Mouse (Mus musculus) cerebellum, postnatal 36 days (tissue): Measurements from ENCODE around the gene Chchd10.
A peak's percentile ranks its signal among the peaks of the same experiment; 100 is the strongest.

Experiments used
- DNase-seq, 2 experiments: peaks; one replicate each; pipeline ENCODE4 v3.0.0; 2021 to 2022; ENCODE audit warnings: mixed read lengths in 2 of 2

Gene Chchd10

DNA sequence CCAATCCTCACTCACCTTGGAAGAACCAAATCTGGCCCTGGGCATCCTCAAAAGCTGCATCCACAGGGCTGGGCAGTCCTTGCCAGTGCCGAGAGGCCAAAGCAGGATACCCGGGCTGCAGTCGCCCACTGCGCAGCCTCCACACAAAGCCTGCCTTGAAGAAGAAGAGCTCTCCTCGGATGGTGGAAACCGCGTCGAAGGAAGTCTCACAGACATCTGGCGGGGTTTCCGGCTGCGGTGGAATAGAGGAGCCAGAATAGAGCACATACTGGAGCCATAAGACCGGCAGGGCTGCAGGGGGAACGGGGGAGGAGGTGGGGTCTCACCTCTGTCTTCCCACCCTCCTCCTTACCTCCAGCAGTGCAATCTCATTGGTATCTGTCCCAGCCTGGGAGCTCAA lies 6.5 kb upstream of the Chchd10 start:
- no peak for DNase-seq

DNA sequence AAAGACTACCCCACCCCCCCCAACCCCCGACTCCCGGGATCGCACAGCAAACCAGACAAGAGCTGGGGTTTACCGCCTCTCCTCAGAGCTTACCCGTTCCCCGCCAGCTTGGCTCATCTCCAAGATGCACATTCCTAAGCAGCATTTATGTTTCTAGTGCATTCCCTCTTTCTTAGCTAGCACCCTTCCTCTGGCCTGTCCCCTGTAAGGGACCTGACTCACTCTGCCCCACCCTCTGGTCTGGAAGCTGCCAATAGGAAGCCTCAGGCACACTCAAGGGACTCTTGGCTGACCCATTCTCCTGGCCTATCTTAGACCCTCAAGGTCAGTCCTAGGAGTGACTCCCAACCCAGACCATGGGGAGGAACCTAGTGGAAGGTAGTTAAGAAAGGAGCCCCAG lies 2.6 kb upstream of the Chchd10 start:
- no peak for DNase-seq

DNA sequence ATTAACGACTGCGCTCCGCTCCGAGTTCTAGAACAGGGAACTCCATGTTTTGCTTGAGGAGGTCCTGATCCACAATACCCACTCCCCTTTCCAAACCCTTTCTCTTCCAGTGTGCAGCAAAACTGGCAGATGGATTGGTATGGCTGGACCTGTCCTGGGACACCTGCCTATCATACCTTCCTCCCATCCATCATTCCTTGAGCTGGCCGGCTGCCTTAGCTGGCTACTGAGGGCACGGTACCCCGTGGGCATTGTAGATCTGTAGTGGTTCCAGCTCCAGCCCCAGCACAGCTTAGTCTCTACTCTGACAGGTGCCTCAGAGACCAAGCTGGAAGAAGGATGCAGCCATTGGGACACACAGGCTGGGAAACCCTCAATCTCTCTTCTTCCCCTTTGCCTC lies 1.6 kb upstream of the Chchd10 start:
- DNase-seq, result no peak

DNA sequence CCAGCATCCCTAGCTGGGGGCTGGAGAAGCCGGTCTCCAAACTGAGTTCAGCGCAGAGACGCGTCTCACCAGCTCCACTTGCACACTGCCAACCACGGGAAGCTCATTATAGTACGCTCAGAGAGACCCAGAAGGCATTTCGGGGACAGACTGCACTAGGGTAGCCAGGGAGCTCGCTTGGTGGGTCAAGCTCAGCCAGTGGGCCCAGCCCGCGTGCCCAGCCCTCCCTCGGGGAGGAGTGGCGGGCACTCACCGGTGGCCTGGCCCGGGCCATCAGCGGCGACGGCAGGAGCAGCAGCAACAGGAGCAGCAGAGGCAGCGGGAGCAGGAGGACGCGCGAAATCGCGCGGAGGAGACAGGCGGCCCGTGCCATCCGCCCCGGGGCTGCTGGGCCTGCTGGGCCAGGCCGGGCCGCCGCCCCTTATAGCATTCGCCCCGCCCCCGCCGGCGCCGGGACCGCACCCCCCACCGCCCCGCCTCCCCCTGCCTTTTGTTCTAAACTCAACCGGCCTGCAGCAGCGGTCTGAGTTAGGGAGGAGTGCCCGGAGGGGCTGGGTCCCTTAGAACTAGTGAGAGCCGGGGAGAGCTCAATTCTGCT lies 750 bp upstream of the Chchd10 start:
- DNase-seq, result peak; percentile 29 to 36

DNA sequence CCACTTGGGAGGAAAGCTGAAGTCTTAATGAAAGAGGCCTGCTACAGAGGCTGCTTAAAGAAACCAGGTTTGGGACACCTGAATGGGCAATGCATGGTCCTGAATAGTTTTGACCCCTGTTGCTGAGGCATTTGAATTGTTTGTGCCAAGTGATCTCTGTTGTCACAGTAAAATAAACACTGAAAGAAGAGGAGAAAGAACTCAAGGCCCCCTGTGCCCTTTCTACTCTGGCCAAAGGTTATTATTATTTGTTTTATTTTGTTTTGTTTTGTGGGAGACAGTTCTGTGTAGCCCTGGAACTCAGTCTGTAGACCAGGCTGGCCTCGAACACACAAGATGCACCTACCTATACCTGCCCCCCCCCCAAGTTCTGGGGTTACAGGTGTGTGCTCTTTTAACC lies 2.1 kb downstream of the Chchd10 start:
- no peak for DNase-seq

DNA sequence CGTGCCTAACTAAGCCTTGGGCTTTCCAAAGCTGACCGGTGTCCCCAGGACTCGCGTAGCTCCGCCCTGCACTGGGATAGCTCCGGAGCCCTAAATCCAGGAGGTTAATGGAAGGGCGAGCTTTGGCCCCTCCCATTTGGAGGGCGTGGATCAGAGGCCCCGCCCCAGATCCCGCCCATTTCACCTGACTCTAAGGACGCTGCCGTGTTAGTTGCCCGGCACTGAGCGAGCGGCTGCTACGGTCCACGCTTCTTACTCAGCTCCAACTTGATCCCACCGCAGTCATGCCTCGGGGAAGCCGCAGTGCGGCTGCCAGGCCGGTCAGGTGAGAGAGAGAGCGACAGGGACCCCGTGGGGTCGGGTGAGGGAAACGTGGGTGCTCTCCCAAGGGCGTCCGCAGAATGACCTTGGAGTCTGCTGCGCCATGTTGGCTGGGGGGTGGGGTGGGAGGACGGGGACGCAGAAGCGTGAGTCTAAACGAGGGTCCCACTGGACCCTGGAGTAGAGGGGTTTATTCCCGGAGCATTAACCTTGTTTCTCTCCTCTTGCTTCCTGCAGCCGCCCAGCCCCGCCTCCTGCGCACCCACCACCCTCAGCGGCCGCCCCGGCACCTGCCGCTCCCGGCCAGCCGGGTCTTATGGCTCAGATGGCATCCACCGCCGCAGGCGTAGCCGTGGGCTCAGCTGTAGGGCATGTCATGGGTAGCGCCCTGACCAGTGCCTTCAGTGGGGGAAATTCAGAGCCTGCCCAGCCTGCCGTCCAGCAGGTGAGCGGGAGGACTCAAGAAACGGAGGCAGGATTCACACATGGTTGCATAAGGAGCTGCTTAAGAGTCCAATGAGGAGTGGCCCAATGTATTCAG lies 3.0 kb downstream of the Chchd10 start, which contains the start of gene Mmp11:
TSS of gene Mmp11 (minus strand) at position 817 of the 862 bp plus-strand sequence.
- DNase-seq, result peak; percentile 86

DNA sequence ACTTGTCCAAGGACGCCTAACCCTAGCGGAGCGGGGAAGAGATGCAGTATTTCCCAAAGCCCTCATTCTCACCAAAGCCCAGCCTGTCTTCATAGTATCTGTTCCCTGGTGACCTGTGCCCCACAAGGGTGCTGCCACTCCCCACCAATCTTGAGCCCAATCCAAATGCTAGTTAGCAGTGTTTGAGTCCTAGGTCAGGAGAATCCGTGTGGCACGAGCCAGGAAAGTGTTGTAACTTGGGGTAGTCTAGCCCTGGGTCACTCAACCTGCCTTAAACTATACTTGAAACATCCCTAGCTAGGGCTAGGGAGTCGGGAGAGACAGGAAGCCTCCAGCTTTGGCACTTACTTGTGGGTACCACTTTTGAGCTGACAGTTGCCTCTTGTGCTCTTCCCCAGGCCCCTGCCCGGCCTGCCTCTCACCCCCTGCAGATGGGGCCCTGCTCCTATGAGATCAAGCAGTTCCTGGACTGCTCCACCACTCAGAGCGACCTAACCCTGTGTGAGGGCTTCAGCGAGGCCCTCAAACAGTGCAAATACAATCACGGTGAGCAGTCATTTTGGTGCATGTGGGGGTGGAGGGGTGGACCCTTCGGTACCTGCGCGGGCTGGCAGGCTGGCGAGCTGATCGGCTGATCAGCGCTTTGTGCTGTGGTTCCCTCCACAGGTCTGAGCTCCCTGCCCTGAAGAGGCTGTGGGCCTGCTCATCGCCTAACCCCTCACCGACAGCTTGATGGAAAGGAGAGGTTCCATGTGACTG lies 4.2 kb downstream of the Chchd10 start:
- DNase-seq, result no peak

DNA sequence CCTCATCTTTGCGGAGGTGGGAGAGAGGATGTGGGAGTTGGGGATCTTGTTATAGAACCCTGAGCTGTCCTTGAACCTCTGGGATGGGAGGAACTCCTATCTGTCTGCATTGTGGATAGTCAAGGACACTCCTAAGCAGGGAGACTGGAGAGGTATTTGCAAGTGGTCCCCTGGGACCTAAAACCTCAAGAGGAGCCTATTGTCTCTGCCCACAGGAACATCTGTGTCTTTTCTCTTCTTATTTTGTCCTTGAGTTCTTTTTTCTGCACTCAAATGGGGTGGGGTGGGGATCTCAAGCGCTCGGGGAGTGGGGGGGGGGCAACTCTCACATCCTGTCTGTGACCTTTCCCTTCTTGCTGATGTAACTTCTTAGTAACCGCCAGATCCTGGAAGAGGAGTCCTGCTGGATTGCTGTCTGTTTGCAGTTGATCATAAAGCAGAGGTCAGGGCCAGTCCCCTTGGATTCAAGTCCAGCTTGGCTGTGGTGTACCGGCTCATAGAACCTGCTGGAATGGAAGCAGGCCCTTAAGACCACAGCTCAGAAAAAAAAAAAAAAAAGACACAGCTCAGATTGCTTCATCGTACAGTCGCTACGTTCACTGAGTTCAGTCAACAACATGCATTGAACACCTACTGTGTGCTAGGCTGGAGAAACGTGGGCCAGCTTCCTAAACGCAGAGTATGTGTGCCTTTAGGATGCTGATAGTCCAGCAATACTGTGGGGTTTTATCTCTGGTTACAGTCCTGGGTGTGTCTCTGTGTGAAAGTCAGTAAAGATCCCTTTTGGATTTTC lies 5.1 kb downstream of the Chchd10 start:
- no peak for DNase-seq

DNA sequence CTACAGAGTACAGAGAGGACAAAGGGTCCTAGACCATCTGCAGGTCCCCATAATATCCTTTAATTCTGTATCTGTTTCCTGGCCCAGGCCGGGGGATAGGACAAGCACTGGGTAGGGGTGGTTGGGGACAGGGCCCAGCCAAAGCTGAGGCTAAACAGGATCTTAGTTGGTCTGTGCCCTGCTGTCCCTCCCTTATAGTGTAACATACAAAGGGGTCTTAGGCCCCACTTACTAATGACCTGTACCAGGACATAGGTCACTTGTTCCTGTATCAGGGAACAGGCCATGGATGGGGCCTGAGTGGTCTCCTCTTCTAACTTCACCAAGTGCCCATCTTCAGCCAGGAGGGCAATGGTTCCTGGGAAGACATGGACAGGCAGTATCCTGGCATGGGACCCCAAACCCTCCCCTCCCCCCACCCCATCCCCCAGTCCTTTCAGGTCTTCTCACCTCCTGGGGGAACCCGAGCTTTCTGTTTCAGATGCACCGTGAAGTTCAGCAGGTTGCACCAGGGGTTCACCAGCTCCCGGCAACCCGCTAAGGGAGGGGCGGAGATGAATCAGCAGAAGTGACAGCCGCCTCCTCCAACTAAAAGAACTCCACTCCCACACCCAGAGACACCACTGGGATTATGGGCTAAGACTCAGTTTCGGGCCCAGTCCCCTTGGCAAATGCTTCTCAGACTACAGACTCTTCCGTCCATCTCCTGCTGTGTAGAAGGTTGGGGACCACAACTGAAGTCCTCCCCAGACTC lies 6.7 kb downstream of the Chchd10 start:
- DNase-seq, result no peak

DNA sequence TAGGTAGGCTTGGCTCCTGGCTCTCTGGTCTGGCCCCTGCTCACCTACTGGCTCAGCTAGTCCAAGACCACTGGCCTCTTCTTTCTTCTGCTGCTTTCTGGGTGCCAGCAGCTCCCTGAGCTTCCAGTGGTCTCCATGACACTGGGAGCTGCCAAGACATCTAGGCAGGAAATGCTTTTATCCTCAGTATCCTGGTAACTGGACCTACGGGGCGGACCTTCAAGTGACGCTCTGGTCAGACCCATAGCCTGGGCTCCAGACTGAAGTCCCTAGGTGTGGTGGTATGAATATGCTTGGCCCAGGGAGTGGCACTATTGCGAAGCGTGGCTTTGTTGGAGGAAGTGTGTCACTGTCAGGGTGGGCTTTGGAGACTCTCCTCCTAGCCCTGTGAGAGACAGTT lies 7.6 kb downstream of the Chchd10 start, which contains the start of gene Gm867:
TSS of gene Gm867 (minus strand) at position 153 of the 400 bp plus-strand sequence.
- no peak for DNase-seq

DNA sequence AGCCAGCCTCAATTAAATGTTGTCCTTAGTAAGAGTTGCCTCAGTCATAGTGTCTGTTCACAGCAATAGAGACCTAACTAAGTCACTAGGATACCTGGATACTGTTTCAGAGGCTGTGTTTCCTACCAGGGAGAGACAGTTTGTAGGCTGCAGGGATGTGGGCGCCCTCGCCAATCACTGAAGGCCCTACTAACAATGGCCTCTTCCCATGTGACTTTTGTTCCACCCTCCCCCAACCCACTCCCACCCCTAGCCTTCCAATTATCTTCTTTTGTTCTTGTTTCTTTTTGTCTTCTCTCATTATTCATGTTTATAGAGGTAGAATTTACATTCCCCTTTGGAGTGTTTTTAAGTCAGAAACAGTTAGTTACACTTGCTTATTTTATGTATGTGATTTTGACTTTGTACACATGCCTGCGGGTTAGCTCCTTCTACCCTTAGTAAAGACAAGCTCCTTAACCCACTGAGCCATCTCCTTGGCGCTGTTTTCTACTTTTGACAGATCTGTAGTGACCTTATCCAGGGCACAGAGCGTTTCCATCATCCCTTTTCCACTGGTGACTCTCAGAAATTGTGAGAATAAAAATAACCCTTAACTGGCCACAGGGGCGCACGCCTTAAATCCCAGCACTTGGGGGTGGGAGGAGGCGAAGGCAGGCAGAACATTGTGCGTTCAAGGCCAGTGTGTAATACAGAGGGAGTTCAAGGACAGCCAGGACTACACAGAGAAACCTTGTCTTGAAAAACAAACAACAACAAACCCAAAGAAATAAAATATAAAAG lies 8.3 kb downstream of the Chchd10 start:
- DNase-seq, result no peak

DNA sequence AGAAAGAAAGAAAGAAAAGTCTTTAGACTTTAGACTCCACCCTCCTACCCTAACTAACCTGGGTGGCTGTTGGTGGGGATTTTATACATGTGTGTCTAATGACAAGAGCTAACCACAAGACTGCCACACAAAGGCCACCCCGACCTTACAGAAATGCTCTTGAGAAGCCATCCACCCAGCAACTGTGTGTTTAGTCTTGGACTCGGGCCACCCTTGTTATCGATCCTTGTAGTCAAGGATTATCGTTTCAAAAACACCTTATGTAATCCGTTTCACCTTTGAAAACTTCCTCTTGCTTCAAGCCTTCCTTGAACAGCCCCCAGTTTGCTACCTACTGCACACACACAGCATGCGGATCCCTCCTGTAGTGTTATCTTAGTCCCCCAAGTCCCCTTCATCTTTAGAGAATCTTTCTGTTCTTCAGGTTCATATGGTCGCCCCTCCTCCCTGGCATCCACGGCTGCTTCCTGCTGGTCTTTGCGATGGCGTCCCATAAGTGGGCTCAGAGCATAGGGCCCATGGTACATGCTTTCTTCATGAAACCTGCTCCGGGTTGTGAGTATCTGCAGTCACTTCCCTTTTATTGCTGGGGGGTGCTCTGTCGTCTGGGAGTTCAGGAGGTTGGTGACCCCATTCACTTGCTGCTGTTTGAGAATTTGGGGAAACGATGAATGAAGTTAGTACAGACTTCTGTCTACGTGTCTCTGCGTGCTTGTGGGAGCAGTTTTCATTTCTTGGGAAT lies 10.0 kb downstream of the Chchd10 start, which contains the start of gene Vpreb3:
TSS of gene Vpreb3 (plus strand) at position 322 of the 742 bp plus-strand sequence.
- no peak for DNase-seq

DNA sequence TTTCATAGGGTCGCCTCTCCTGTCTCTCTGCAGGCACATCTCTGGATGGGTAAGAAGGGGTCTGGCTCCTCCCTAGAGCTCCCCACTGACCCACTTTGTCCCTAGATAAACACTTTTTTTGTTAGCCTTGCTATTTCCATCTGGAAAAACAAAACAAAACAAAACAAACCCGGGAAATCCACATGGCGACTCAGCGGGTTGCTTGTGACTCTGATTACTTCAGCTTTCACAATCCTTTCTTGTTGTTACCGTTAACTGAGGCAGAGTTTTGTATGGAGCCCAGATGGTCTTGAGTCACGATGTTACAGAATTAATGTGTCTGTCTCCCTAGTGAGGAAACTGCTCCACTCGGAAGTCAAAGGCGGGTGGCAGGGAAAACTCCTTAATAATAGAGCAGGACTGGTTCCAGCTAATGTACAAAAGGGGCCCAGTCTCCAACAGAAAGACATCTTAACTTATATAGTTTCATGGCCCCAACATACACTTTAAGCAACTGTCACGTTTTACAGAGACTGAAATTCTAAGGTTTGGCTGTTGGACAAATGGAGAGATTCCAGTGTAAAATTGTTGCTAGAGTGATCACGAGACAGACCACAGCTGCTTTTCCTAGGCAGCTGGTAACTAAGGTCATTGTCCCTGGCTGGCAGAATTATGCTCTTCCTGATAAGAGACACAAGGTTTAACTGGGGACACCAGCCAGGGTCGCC lies 11.3 kb downstream of the Chchd10 start:
- no peak for DNase-seq

DNA sequence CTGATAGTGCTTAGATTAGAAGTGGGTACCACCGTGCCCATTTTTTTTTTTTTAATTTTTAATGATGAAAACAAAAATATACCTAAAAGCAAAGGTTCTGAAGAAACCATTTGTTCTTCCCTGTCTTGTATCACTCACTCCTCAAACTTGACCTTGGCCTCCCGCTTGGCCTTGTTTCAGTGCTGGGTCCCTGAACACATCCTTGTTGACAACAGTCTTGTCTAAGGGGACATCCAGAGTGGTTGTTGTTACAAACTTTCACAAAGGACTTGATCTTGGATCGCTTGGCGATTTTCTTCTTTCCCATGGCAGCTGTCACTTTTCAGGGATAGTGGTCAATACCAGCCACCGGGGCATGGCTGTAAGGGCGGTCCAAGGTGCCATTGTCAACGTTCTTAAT lies 12.3 kb downstream of the Chchd10 start:
- no peak for DNase-seq

DNA sequence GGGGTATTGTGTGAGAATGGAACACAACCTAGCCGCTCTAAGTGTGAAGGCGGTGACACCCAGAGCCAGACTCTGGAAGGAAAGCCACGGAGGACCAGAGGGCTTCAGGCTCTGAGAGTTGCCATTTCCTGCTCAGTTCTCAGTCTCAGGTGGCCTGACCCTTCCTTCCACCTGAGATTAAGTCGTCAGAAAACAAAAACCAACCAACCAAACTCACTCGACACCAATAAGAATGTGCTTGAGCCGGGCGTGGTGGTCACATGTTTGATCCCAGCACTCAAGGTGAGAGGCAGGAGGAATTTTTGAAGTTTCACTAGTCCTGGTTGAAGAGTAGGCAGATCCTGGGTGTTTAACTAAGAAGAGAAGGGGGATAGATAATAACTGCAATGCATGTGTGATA lies 13.0 kb downstream of the Chchd10 start:
- no peak for DNase-seq

DNA sequence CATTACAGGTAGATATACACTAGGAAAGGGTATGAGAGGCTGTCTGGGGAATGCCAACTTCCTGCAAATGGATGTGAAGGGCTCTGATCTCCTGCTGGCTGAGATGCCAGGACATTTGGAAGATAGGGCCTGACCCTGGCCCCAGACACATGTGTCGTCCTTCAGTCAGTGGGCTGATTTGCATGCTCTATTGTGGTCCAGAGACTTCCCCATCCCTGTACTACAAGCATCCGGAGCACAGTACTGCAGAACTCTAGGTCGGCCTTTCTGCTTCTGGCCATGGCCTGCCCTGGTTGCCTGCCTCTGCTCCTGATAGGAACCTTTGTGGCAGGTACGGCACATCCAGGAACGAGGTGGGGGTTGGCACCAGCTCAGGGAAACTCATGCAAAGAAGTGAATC lies 15.1 kb downstream of the Chchd10 start:
- DNase-seq, result no peak

DNA sequence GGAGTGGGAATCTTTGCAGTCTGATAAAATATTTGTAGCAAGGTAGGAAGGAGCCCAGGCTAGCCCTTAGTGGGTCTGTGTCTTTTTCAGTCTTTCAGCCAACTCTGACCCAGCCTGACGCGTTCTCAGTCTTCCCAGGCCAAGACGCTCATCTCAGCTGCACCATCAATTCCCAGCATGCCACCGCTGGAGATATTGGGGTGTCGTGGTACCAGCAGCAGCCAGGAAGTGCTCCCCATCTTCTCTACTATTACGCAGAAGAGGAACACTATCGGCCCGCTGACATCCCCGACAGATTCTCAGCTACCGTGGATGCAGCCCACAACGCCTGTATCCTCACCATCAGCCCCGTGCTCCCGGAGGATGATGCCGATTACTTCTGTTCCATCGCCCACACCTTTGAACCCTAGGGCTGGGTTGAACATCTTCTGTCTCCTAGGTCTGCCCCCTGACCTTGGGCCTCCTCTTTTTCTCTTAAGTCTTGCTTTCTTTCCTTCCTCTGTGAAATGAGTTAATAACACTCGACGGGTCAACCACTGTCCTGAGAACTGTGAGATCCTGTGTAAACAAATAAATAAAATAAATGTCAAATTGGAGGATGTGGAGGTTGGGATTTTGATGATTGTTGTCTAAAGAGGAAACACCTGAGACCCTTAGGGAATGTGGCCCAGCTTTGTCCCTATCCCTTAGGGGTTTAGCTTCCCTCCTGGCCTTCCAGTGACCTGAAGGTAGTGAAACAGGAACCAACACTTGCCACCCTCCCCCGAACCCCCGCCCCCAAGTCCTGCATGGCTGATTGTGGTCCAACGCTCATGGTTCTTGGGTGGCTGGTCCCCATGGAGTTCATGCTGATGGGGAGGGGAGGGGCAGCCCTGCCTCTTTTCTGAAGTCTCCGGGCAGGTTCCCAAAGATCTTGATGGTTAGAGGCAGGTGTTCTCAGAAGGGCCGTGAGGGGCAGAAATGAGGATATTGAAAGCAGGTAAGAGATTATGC lies 16.4 kb downstream of the Chchd10 start:
- DNase-seq, result no peak

DNA sequence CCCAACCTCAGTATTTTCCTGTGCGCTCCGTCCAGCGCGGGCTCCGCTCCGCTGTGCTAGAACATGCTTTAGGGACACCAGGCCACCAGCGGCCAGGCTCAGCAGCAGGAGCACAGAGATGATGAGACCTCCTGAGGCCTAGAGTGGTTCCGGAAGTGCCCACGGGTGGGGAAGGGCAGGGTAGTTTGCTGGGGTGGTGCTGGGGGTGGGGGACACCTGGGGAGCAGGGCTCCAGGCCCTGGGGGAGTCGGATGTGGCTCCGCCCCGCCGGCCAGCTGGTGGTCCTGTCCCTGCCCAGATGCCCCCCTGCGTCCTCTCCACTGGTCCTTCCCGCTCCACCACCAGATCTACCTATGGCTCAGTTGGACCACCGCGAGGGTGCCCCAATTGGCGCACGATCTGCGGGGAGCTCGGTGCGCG lies 17.9 kb downstream of the Chchd10 start:
- DNase-seq, result peak; percentile 16 to 22
